Mouse (Mus musculus) ovary, adult 18-20 months (tissue): ENCODE data around the gene Plod1.

Source experiments
- DNase-seq: peaks from one replicate; pipeline ENCODE4 v3.0.0; 2022; ENCODE audit warnings: low spot score, mixed read lengths

Gene Plod1

DNA sequence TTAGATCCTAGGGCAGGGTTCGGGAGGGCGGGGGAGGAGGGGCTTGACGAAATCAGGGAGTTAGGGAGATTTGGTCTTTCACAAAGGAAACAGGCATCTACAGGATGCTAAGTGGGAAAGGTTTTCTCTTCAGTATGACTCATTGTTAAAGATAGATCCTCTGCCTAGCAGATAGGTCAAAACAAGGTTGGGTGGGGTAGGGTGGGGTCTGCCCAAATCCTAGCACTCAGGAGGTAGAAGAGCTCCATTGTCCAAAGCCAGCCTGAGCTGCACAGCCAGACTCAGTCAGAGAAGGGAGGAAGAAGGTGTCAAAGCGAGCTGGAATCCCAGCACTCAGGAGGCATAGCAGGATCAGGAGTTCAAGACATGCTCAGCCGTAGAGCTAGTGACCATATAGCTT lies 919 bp upstream of the Plod1 start:
- no peak for DNase-seq

DNA sequence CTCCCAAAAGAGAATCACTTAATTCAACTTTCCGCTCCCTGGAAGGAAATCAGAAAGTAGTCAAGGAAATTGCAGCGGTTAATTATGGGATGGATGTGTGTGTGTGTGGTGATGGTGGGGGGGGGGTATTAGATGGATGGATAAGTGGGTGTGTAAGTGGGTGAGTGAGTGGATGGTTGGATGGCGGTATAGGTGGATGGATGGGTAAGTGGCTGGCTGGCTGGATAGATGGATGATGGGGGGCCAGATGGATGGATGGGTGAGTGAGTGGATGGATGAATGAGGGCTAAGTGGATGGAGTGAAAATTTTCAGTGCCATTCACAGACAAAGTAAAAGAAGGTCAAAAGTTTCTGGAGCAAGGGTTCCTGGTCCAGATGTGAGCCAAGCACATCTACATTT lies 454 bp upstream of the Plod1 start:
- no peak for DNase-seq

DNA sequence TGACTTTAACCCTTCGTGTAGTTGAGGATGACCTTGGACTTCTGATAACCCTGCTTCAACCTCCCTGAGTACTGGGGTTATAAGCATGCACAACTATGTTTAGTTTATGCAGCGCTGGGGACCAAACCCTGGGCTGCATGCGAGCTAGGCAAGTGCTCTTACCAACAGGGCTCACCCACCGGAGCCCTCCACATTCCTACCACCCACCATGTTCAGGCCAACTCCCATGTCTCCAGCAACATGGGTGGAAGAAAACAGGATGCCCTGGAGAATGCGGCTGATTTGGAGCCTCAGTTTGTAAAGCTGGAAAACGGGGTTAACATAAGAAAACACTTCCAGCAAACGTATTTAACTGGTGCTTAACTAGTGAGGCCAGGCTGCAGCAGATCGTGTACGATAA lies 663 bp downstream of the Plod1 start:
- DNase-seq, result no peak

DNA sequence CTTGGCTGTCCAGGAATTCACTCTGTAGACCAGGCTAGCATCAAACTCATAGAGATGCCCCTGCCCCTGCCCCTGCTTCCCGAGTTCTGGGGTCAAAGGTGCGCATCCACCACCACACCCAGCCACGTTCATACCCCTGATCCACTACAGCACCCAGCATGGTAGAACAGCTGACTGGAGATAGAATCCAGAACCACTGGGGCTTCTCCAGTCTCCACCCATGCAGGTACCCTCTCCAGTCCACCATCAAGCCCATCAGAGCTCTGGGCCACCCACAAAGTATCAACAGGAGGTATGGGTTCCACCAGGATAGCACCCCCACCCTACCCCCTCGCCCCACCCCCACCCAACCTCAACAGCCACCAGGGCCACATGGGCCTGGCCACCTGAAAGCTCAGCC lies 2.0 kb downstream of the Plod1 start:
- DNase-seq, result no peak

DNA sequence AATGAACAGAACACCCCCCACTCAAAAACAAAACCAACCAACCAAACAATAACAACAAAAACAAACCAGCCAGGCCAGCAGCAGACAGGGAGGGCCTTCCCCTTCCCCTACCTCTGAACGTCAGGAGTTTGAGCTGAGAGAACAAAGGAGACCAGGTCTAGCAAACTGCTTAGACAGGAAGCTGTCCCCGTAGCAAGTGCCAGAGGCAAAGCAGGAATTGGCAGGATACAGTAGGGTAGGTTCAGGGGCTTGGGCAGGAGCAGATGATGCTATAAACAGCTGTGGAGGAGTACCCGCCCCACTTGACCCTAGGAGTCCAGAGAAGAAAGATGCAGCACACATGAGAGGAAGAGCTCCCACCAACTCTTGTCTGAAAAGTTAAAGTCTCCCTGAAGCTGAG lies 2.4 kb downstream of the Plod1 start:
- DNase-seq, result no peak

DNA sequence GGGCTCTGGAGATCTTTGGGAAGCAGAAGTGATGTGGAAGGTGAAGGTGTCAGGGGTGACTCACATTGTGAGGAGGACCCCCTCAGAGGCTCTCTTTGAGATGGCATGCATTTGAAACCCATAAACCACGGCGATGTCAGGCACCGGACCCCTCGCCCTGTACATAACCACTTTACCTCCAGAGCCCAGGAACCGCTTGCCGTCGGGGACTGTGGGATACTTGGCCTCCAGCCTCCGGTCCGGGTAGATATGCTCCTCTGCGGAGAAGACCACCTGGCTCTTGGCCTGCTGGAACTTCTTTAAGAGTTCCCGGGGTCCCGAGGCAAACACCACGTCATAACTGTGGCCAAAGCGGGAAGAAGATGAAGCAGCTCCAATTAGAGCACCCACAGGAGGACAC lies 5.6 kb downstream of the Plod1 start:
- DNase-seq, result no peak

DNA sequence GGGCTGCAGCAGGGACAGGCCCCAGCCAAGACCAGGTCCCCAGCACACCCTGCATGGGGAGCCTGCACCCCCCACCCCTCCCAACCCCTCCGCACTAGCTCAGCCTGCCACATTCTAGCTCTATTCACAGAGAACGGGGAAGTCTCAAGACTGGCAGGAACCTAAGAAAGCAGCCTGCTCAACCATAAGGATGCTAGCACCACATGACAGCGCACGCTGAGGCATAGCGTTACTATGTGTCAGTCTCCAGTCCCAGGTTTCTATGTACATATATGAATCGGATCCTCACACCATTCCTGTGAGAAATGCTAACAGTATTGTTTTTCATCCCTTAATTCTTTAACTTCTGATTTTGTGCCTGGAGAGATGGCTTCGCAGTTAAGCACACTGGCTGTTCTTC lies 8.0 kb downstream of the Plod1 start:
- DNase-seq, result no peak

DNA sequence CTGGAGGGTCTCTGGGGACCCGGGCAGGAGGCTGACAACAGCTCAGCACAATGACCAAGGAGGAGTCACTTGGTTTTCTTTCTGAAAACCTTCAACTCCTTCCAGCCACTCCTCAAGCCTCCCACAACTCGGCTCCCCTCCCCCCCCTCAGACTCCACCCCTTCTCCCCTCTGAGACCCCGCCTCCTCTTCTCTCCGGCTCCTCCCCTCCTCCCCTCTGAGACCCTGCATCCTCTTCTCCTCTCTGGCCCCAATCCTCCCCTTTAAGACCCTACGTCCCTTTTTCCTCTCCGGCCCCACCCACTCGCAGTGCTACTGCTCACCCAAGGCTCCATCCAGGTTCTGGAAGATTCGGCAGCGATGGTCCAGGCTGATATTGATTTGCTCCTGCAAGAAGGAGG lies 8.4 kb downstream of the Plod1 start:
- no peak for DNase-seq

DNA sequence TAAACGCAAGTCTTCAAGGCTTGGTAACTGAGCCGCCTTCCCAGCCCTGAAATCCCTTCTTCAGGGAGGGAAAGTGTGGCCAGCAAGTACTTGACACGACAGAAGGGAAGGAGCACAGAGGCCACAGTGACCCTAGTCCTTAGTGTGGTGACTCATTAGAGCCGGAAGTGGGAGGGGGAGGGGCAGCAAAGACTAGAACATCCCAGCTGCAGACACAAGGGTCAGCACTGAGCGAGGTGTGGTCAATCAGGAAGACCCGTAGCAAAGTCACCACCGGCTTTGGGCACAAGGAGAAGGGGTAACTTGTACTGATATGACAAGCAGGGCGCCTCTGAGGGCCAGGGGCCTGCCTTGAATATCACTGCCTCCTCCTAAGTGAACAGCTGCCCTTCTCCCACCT lies 8.9 kb downstream of the Plod1 start:
- no peak for DNase-seq

DNA sequence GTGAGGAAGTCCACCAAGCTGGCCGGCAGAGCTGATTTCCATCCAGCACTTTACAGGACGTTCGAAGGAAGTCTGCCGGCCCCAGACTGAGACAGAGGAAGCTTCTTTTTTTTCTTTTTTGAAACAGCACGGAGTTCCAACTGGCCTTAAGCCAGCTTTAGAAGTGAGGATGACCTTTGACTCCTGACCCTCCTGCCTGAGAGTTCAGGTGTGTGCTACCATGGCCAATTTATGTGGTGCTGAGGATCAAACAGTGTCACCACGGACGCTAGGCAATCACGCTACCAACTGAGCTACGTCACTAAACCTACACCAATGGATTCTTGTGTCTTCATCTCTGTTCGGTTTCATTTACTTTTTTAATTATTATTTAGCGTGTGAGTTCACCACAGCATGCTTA lies 14.2 kb downstream of the Plod1 start:
- DNase-seq, result no peak

DNA sequence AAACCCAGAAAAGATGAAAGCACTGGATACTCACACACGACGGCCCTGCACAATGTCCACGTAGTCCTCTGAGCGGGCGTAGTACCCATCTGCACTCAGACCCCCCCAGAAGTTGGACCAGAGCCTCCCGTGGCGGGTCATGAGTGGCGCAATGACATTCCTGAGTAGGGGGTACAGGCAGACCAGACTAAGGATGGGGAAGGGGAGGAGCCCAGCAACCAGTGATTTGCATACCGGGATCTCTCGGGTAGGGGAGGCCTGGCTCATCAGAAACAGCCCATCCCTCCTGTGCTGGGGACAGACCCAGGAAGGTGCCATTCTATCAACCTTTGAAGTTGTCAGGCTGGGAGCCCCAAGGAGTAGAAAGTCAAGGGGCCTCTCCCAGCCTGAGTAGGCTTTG lies 15.6 kb downstream of the Plod1 start:
- DNase-seq, result no peak

DNA sequence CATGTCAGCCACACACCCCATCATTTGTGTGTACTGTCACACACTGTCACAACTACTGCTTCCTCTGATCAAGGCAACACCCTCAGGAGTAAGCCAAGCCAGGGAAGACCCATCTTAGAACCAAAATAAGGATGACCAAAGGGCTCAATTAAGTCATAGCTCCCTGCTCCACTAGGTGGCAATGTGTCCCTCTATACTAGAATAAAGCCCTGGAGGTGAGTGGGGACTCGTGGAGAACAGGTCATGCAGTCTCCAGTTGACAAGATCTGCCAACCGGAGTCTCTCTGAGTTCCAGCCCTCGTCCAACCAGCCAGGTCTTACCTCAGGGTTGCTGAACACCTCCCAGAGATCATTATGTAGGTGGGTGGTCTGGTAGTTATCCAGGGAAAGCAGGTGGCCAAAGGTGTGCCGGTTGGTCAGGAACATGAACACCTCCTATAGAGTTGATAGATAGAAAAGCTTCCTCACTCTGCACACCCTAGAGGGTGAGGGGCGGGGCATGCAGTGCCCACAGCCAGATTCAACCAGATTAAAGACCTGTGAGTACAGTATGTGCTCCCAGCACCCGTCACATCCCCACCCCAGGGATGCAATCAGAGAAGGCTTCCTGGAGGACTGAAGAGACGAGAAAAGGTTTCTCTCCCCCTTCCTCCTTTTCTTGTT lies 18.0 kb downstream of the Plod1 start:
- no peak for DNase-seq

DNA sequence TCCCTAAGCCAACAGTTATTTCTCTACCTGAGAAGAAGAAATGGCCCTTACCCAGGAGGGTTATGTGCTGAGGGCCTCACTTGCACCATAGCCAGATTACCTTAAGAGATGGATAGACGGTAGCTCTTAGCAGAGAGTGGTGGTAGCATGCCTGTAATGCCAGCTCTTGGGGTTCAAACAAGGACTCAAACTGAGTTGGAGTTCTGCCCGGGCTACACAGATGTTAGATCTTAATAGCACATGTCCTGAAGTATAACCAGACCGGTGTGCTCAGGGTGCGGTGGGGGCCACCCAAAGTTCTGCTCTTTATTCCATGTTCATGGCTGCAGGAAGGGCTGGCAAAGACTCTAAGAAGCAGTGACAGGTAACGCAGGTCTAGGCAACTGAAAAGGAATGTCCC lies 27.1 kb downstream of the Plod1 start:
- no peak for DNase-seq

DNA sequence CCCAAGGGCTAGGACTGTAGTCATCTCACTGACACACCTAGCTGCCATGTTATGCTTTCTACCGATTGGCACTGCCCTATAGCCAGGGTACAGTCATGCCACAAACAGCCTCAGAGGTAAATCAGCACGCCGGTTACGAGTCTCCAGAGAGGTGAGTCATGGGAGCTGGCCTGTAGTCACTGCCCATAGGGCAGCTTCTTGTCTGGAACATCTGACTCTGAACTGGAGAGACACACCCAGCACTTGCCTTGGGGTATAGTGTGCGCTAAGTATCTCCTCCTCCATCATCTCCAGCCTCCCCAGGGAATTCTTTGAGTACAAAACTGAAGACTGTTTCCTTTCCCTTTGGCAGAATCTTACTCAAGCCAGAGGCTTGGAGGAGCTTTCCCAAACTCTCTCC lies 30.3 kb downstream of the Plod1 start:
- no peak for DNase-seq

DNA sequence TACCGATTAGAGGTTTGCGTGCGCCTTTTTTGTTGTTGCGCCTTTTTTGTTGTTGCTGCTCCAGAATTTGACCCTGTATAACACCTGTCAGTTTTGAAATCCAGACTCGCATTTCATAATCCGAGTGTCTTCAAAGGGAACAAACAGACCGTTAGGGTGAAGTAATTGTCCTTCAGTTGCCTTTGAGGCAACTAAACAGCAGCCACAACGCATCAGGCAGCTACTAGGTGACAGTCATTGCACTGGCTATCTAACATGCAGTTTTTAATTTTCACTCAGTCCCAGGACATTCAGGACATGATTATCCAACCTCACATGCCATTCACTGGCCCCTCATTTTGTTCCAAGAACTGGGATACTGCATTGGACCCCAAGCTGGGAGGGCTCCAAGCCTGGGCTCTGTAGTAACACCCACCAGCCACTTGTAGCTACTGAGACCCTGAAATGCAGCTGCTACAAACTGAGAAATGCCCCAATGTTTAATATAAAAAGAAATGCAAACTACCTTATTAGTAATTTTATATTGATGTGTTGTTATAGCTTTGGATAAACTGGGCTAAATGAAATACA lies 31.4 kb downstream of the Plod1 start:
- no peak for DNase-seq

DNA sequence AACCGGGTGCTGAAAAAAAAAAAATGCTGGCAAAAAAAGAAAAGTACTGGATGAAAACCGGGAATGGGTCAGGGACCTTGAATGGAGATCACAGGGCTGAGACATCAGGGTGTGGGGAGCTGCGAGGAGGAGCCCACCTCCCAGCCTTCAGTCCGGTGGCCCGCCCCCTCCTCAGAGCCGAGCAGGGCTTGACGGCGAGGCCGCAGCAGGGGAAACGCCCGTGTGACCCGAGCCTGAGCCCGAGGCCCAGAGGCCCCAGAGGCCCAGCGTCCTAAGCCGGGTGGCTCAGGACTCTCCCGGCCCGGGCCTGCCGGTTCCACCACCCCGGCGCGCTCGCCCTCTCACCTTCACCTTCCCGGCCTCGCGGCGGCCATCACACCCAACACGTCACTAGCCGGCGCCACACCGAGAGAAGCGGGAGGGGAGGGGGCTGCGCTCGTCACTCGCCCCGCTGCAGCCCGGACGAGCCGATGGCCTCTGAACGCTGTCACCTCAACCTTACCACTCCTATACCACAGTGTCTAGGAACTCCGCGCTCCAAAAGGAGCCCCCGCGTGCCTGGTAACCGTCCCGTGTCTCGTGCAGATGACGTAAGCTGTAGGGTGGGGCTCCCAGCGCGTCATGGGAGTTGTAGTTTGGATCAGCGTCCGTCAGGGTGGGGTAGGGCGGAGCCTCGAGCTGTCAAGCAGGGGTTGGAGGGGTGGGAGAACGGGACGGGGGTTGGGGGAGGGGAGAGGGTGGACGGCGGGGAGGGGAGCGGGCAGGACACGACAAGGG lies 32.1 kb downstream of the Plod1 start, which contains the start of gene Mfn2:
Mfn2 (minus strand) TSS at position 392 of the 777 bp plus-strand sequence.
- peak; percentile 75 for DNase-seq

DNA sequence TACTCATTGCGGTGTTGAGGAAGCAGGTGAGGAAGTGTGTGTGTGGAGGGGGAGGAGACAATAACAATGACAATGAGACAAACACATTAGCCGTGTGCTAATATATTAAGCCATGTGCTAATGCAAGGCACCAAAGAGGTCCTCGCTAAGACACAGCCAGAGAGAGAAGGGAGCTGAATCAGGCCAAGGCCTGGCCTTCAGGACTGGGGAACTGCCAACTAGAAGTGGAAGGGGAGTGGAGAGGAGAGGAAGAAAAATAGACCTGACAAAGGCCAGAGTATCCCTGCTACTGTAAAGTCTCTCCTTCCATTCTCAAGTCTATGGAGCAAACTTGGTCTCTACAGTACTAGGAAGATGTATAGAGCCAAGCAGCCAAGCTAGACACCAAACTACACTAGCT lies 33.0 kb downstream of the Plod1 start:
- DNase-seq, result no peak

DNA sequence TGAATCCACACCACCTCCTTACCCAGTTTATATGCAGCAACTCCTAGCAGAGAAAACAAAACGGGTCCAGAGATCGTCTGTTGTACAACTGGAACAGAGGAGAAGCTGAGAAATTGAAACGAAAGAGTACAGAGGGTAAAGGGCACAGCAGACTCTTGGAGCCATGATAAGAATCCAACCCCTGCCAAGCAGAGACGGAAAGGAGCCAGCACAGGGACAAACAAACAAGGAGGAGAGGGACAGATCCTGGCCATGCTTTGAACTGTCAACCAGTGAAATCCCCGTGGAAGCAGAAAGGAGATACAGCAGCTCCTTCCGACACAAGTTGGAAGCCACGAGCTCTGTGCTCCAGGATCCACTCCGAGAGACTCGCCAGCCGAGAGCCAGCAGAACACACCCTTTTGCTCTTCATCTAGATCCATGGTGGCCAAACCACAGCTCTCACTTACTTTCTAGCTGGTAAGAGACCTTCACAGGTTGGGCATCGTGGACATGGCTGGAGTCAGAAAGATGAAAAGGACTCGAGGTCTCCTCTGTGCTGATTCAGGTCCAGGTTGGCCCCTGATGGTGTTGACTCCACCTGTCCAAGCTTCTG lies 33.6 kb downstream of the Plod1 start:
- no peak for DNase-seq

DNA sequence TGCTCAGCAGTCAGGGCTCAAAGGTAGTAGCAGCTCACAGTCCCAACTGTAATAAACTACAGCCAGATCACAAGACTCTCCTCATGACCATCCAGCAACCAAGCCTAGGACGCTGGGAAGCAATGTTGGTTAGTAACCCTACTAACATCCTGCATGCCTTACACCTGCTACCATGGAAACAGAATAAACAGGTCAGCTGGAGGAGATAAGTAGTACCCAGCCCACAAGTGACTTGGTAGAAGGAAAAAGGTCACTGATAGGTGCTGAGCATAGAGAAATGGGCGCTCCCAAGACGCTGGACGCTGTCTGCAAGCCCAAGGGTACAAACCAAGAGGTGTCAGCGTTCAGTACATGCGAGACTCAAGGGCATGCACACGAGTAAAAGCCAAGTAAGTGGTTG lies 36.1 kb downstream of the Plod1 start:
- no peak for DNase-seq

DNA sequence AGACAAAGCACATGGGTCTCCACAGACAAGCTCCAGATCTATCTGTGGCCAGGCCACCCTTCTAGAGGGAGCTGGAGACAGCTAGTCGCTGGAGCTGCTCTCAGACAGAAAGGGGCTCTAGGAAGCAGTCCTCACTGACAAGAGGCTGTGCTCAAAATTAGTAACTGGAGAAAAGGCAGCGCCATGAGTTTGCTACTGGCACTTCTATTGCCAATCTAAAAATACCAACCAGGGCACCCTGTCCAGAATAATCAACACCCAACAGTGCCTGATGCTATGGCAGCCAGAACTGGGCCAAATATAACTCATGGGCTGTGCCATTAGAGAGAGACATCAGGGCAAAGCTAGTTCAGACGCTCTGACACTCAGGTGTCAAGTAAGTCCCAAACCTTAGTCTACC lies 39.2 kb downstream of the Plod1 start:
- DNase-seq, result no peak

DNA sequence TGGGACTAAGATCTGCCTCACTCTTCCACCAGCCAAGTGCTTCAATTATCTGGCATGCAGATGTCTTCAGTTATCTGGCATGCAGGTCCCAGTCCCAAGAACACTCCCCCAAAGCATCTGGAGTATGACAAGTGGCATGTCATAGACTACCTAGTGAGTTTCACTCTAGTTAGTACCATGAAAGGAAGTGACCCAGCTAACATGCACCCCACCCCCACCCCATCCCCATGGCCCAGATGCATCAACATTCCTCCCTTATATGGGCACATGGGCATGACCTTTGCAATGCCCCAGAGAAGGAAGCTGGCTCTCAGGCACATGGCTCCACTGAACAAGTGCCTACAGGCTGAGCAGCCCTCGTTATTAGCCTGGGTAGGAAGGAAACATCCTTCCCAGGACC lies 40.2 kb downstream of the Plod1 start:
- DNase-seq, result no peak

DNA sequence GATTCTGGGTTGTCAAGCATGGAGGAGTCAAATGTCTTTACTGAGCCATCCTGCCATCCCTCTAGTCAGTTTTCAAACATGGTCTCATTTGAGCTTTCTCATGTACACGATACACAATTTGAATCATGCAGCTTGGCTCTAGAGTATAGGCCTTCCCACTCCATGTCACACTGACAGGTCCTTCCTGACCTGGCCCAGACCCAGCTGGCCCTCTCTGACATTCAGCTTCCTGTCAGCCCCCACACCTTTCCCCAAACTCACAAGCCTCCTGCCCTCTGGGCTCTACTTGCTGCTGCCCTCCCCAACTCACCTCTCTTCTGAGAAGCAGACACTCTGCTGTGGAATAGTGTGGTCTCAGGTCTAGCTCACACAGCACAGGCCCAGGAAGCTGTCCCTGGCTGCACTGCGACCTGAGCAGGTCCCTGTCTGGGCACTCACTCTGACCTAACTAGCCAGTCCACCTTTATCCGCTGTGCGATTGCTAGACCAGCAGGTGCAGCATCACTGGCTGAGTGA lies 40.7 kb downstream of the Plod1 start:
- no peak for DNase-seq

DNA sequence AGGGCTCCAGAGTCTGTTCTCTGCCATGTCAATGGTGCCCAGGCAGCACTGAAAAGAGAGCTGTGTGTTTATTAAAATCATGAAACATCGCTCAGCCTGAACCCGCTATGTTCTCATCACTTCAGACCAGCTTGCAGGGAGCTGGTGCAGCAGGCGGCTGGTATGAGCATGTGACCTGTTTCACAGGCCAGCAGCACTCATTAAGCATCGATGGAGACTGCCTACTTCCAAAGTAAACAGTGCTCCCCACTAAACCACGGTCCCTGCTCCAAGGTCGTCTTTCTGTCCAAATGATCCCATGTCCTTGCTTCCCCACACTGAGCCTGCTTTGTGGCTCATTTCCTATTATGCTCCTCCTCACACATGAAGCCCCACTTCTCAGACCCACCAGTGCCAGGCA lies 46.2 kb downstream of the Plod1 start:
- no peak for DNase-seq
